Mouse (Mus musculus): ENCODE measurements around the gene Lbx2.

DNA sequence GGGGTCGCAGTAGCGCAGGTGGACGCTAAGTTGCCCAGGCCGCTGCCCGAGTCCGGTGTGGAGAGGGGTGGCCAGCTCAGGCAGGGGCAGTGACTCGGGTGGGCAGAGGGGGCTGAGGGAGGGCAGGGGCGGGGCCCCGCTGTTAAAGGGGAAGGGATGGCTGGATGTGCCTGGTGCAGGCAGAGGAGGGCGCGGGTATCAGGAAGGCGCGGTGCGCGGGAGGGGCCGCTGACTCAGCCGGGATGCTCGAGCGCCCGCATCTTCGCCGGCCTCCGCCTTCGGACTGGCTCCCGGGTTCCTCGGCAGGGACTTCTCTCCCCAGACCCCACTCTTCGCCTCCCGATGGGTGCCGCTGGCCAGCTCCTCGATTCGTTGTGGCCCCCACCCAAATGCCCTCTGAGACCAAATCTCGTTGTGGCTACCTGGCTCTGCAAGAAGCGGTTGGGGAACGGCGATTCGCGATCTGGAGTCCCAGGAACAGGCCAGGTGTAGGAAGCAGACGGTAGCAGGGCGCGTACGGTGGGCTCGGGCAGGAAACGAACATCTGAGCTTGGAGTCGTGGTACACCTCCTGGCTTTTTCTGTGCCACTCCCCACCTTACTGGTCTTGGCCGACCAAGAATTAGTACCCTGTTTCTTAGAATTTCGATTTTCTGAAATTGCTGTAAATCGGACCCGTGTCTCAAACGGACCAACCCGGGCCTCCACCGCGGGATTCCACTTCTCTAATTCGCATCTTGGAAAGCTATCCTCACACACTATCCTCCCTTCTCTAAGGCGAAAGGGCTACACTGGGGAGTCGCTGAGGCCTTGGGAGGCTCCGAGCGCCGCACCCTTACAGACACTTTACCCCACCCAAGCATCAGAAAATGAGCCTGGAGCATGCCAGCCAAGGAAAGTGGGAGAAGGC, 15.6 kb upstream of the Lbx2 start:
- no peak for TF ChIP-seq CTCF (IDR thresholded peaks at IDR 0.05; ENCODE audit: low read depth)
- TF ChIP-seq EP300 (IDR thresholded peaks at IDR 0.05; ENCODE audit: low read depth): no peak

All from heart, postnatal 0 days (tissue).